Mouse (Mus musculus): ENCODE measurements at regions not wholly inside any gene's neighbourhood (a gene's known extent, or its start where the extent isn't known, plus 50 kb on each side); places are given as distances from the start of the nearest gene placed in this dataset.

GRCm38 (mm10) chr2:137827814-137828374 is 428.5 kb upstream of the Btbd3 start:
- DNase-seq (ENCODE audit: low spot score in 2 of 2): no peak

GRCm38 (mm10) chr2:137821344-137821916 is 434.9 kb upstream of the Btbd3 start:
- DNase-seq (ENCODE audit: low spot score in 2 of 2): no peak

- DNase-seq (ENCODE audit: low spot score in 2 of 2): no peak
These were observed 441.4 kb upstream of the Btbd3 start for GRCm38 (mm10) chr2:137814945-137815344.

GRCm38 (mm10) chr2:137808401-137809230 is 447.7 kb upstream of the Btbd3 start:
- no peak for DNase-seq (ENCODE audit: low spot score in 2 of 2)

- no peak for DNase-seq (ENCODE audit: low spot score in 2 of 2)
These were observed 448.6 kb upstream of the Btbd3 start for GRCm38 (mm10) chr2:137807594-137808295.

GRCm38 (mm10) chr2:137794841-137795240 is 461.5 kb upstream of the Btbd3 start:
- DNase-seq (ENCODE audit: low spot score in 2 of 2): no peak

GRCm38 (mm10) chr2:137784091-137784490 is 472.3 kb upstream of the Btbd3 start:
- DNase-seq (ENCODE audit: low spot score in 2 of 2): no peak

GRCm38 (mm10) chr2:137777430-137777829 is 478.9 kb upstream of the Btbd3 start:
- no peak for DNase-seq (ENCODE audit: low spot score in 2 of 2)

- no peak for DNase-seq (ENCODE audit: low spot score in 2 of 2)
These were observed 491.6 kb upstream of the Btbd3 start for GRCm38 (mm10) chr2:137764785-137765184.

GRCm38 (mm10) chr2:137759455-137759854 is 496.9 kb upstream of the Btbd3 start:
- DNase-seq (ENCODE audit: low spot score in 2 of 2): no peak

- DNase-seq (ENCODE audit: low spot score in 2 of 2): no peak
These were observed 498.0 kb upstream of the Btbd3 start for GRCm38 (mm10) chr2:137758389-137758788.

- no peak for DNase-seq (ENCODE audit: low spot score in 2 of 2)
These were observed 498.8 kb upstream of the Btbd3 start for GRCm38 (mm10) chr2:137757231-137758212.

- no peak for DNase-seq (ENCODE audit: low spot score in 2 of 2)
These were observed 500.1 kb upstream of the Btbd3 start for GRCm38 (mm10) chr2:137756220-137756619.

- no peak for DNase-seq (ENCODE audit: low spot score in 2 of 2)
These were observed 501.9 kb upstream of the Btbd3 start for GRCm38 (mm10) chr2:137754481-137754880.

- no peak for DNase-seq (ENCODE audit: low spot score in 2 of 2)
These were observed 524.0 kb upstream of the Btbd3 start for GRCm38 (mm10) chr2:137732410-137732809.

GRCm38 (mm10) chr2:137730472-137730931 is 525.9 kb upstream of the Btbd3 start:
- no peak for DNase-seq (ENCODE audit: low spot score in 2 of 2)

GRCm38 (mm10) chr2:137729871-137730270 is 526.5 kb upstream of the Btbd3 start:
- DNase-seq (ENCODE audit: low spot score in 2 of 2): no peak

- DNase-seq (ENCODE audit: low spot score in 2 of 2): no peak
These were observed 527.2 kb upstream of the Btbd3 start for GRCm38 (mm10) chr2:137729207-137729606.

GRCm38 (mm10) chr2:137723651-137724050 is 532.7 kb upstream of the Btbd3 start:
- no peak for DNase-seq (ENCODE audit: low spot score in 2 of 2)

- DNase-seq (ENCODE audit: low spot score in 2 of 2): peak in 1 of 2 experiments; percentile 9
These were observed 534.5 kb upstream of the Btbd3 start for GRCm38 (mm10) chr2:137721767-137722424.

Measured in adrenal gland, adult 18-20 months (tissue).